8 mouse cellular contexts compared by ENCODE assay signal in the genomic region with DNA sequence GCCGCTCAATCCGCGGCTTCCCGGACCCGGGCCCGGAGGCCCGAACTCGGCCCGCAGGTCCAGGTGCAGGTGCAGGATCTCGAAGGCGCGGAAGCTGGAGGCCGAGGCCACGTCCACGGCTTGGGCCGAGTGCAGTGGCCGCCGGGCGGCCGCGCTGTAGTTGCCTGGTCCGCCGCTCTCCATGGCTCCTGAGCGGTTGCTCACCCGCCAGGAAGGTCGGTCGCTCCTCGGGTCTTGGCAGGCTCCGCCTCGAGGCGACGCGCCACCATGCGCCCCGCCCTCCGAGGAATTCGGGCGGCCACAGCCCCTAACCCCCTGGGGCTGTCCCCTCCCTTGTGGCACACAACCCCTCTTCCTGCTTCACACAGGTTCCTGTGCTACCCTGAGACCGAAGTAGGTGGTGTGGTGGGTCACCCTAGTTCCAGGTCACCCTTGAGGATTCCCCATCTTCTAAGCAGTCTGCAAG. TPM values are rescaled to one million over a fixed set of nuclear protein-coding genes. Genes with fewer than 3 reads are reported as not detected.
A peak's percentile ranks its signal among the peaks of the same experiment; 100 is the strongest.
DNase-seq lines count a peak whose midpoint lies in the region; ATAC-seq and TF ChIP-seq lines count a peak whose summit lies in the region.

Gene Rnpep (minus strand): TSS at position 259 of the 466 bp plus-strand sequence.

- 0% methylated on average over 30 of the region's 39 CpGs for WGBS in hindbrain, embryonic 11.5 days
- WGBS in lung, postnatal 0 days = 0% methylated on average over 27 of the region's 39 CpGs

- H3K36me3 ChIP-seq in hindbrain, embryonic 11.5 days (ENCODE audit: control insufficient read depth, insufficient read depth, low read length) = no peaks in the 10 kb centered on the region
- no peaks in the 10 kb centered on the region for H3K36me3 ChIP-seq in lung, postnatal 0 days (ENCODE audit: insufficient read depth, low read length)

- H3K4me3 ChIP-seq in hindbrain, embryonic 11.5 days (ENCODE audit: low read depth, low read length) = peak within 1 kb of the TSS; percentile 81
- H3K4me3 ChIP-seq in lung, postnatal 0 days (ENCODE audit: low read depth, low read length) = peak within 1 kb of the TSS; percentile 83

- in situ Hi-C loops in Patski (cut with MboI; ENCODE audit: low pct_unique_long_range_greater_than_20kb) = no loop called here

- CTCF ChIA-PET in Patski (lab: Charles Lee) = interaction anchor here (2.5 kb wide), 1 partner anchor 24 kb away, joined by 7 read pairs; no protein-coding TSS in a partner anchor

- no peak for TF ChIP-seq CTCF in Patski (IDR thresholded peaks at IDR 0.05)
- peak; percentile 16; the same call in 1 of the 2 replicates for TF ChIP-seq CTCF in lung, postnatal 0 days (IDR thresholded peaks at IDR 0.05)

- no peaks in the 10 kb centered on the region for H3K27me3 ChIP-seq in Patski
- no peaks in the 10 kb centered on the region for H3K27me3 ChIP-seq in hindbrain, embryonic 11.5 days (ENCODE audit: control insufficient read depth, insufficient read depth, low read length)
- no peaks in the 10 kb centered on the region for H3K27me3 ChIP-seq in lung, postnatal 0 days (replicated peaks; ENCODE audit: insufficient read depth, low read length)

- DNase-seq in Patski (ENCODE audit: low read depth, low spot score) = no peak
- DNase-seq in cerebellum, postnatal 10 days = peak; percentile 85 to 88
- peak; percentile 43 to 73 for DNase-seq in frontal cortex, postnatal 10 days (ENCODE audit: low spot score in 2 of 2)
- DNase-seq in hindbrain, embryonic 11.5 days (ENCODE audit: low spot score) = peak; percentile 85
- DNase-seq in layer of hippocampus, postnatal 10 days (ENCODE audit: low spot score in 2 of 2) = peak; percentile 73 to 79
- peak; percentile 74 for DNase-seq in lung, postnatal 0 days (ENCODE audit: low spot score)
- DNase-seq in ovary, postnatal 14 days (ENCODE audit: low spot score) = peak; percentile 62
- peak; percentile 81 for DNase-seq in thymus, postnatal 14 days

- POLR2A ChIA-PET in Patski (lab: Charles Lee) = interaction anchor here (1.6 kb wide), 1 partner anchor 83 kb away, joined by 5 read pairs; no protein-coding TSS in a partner anchor

- no peak for TF ChIP-seq EP300 in lung, postnatal 0 days (IDR thresholded peaks at IDR 0.05)

- peak within 1 kb of the TSS; percentile 82 for H3K27ac ChIP-seq in hindbrain, embryonic 11.5 days (ENCODE audit: low read depth, low read length)
- H3K27ac ChIP-seq in lung, postnatal 0 days (ENCODE audit: low read length) = peak within 1 kb of the TSS; percentile 95

- peak within 1 kb of the TSS; percentile 95 for H3K9ac ChIP-seq in hindbrain, embryonic 11.5 days (ENCODE audit: low read depth, low read length)
- H3K9ac ChIP-seq in lung, postnatal 0 days (replicated peaks; ENCODE audit: low read depth) = peak within 1 kb of the TSS; percentile 94

- peak; percentile 86 for ATAC-seq in Patski
- ATAC-seq in hindbrain, embryonic 11.5 days (ENCODE audit: low FRiP score) = peak; percentile 91
- ATAC-seq in lung, postnatal 0 days = peak; percentile 85

- H3K4me2 ChIP-seq in hindbrain, embryonic 11.5 days (replicated peaks; ENCODE audit: low read depth, low read length) = peak within 1 kb of the TSS; percentile 85
- peak within 1 kb of the TSS; percentile 93 for H3K4me2 ChIP-seq in lung, postnatal 0 days (replicated peaks; ENCODE audit: low read depth, low read length)

- H3K4me1 ChIP-seq in hindbrain, embryonic 11.5 days (replicated peaks; ENCODE audit: control insufficient read depth, insufficient read depth, low read length) = no peaks in the 10 kb centered on the region; the same call in 1 of the 2 replicates
- no peaks in the 10 kb centered on the region for H3K4me1 ChIP-seq in lung, postnatal 0 days (ENCODE audit: insufficient read depth, low read depth, low read length)

- no peaks in the 10 kb centered on the region for H3K9me3 ChIP-seq in hindbrain, embryonic 11.5 days (ENCODE audit: control insufficient read depth, low read length)
- no peaks in the 10 kb centered on the region for H3K9me3 ChIP-seq in lung, postnatal 0 days (ENCODE audit: low read length)

RNA-seq across cellular contexts. Expression of gene Rnpep, which starts in this region (rescaled TPM):
- polyA plus RNA-seq in Patski (2021) = 60.8 TPM
- 96.8 and 104 TPM in 2 replicates for polyA plus RNA-seq in hindbrain, embryonic 11.5 days (2014; fragmentation: Nextera tagmentation; extraction: Ambion mirVana)
- total RNA-seq in layer of hippocampus, postnatal 10 days (2021) = 10 to 100 TPM; 52.2 to 54.7 TPM
- 50.2 and 67.5 TPM in 2 replicates for polyA plus RNA-seq in lung, postnatal 0 days (2015; fragmentation: Nextera tagmentation; extraction: Ambion mirVana)
